Mouse (Mus musculus): ENCODE data around the gene Rcc2. TPM values are rescaled to one million over a fixed set of nuclear protein-coding genes. Genes with fewer than 3 reads are reported as not detected.

The Rcc2 gene
- 205 and 239 TPM in 2 replicates for total RNA-seq (2014; fragmentation: Nextera tagmentation)
- 106 and 117 TPM in 2 replicates for total RNA-seq (2017)
- polyA plus RNA-seq (2012), result 443 and 525 TPM in 2 replicates

DNA sequence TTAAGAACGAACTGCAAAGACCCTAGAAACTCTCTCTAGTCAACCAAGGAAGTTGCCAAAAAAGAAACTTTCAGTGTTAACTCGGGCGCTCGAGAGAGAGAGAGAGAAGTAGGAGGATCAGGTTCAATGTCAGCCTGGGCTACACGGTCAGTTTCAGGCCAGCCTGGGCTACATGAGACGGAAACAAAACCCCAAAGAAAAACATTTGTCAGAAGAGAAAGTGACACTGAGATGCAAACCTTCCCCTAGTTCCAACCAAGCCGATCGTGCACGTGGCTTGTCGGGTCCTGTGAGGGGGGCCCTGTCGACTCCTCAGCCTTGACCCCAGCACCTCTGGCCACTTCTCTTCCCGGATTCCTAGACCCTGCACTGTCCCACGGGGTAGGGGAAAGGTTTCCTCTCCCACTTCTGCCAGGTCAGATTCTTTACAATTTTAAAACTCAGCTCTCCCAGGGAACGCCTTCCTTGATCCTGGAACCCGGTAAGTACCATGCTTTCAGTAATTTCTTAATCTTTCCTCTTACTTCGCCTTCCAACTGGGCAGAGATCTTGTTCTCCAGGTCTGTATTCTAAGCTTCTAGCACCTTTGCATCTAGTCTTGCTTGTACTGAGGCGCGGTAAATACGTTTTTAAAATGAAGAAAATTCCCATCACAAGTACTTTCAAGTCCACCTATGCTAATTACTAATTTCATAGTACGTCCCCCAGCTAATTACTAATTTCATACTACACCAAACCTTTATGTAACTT is at the start of gene Rcc2:
Gene Rcc2, plus strand, starts transcription at position 273 of the 750 bp plus-strand sequence.
- ATAC-seq (ENCODE audit: extremely low read depth, insufficient number of reproducible peaks, low FRiP score, poor library complexity, severe bottlenecking) (no peak), DNase-seq (ENCODE audit: low spot score) (no peak)
- Histone ChIP-seq H3K9me3 (replicated peaks) (no peaks in the 10 kb centered on the region), H3K4me1 (ENCODE audit: insufficient read depth, low read depth, low read length) (peaks cover 62% of the 10 kb centered on the region), H3K27me3 (ENCODE audit: insufficient read depth, low read length) (no peaks in the 10 kb centered on the region), H3K4me3 (ENCODE audit: low read depth, low read length) (peak within 1 kb of the TSS; percentile 79), H3K36me3 (replicated peaks) (peaks cover 27% of the 10 kb centered on the region)
- TF ChIP-seq GATA2 (IDR thresholded peaks at IDR 0.05; ENCODE audit: borderline replicate concordance, low read depth, low read length), result no peak
- no peak for TF ChIP-seq POLR2AphosphoS5 (IDR thresholded peaks at IDR 0.05; ENCODE audit: insufficient replicate concordance, low read depth, low read length)
- no peak for TF ChIP-seq CTCF (IDR thresholded peaks at IDR 0.05; ENCODE audit: low read depth, low read length)
- TF ChIP-seq GATA1 (IDR thresholded peaks at IDR 0.05; ENCODE audit: borderline replicate concordance, low read length), result no peak
- no peak for TF ChIP-seq TAL1 (conservative IDR thresholded peaks at IDR 0.05; ENCODE audit: low read depth, low read length)

GRCm38 (mm10) chr4:140653835-140654583 is 46.3 kb upstream of the Rcc2 start:
- no peaks in the 10 kb centered on the region for H3K9me3 ChIP-seq (replicated peaks)
- DNase-seq (ENCODE audit: low spot score) (no peak), ATAC-seq (ENCODE audit: extremely low read depth, insufficient number of reproducible peaks, low FRiP score, poor library complexity, severe bottlenecking) (no peak)
- no peaks in the 10 kb centered on the region for H3K4me1 ChIP-seq (ENCODE audit: insufficient read depth, low read depth, low read length)
- no peak overlapping the region for H3K4me3 ChIP-seq (ENCODE audit: low read depth, low read length)
- peaks cover 12% of the 10 kb centered on the region; the same call in 1 of the 2 replicates for H3K27me3 ChIP-seq (ENCODE audit: insufficient read depth, low read length)
- H3K36me3 ChIP-seq (replicated peaks), result no peaks in the 10 kb centered on the region
- no peak for TF ChIP-seq GATA1 (IDR thresholded peaks at IDR 0.05; ENCODE audit: borderline replicate concordance, low read length)
- TF ChIP-seq POLR2AphosphoS5 (IDR thresholded peaks at IDR 0.05; ENCODE audit: insufficient replicate concordance, low read depth, low read length), result no peak
- TF ChIP-seq GATA2 (IDR thresholded peaks at IDR 0.05; ENCODE audit: borderline replicate concordance, low read depth, low read length), result no peak
- TF ChIP-seq TAL1 (conservative IDR thresholded peaks at IDR 0.05; ENCODE audit: low read depth, low read length), result no peak
- TF ChIP-seq CTCF (IDR thresholded peaks at IDR 0.05; ENCODE audit: low read depth, low read length), result no peak

DNA sequence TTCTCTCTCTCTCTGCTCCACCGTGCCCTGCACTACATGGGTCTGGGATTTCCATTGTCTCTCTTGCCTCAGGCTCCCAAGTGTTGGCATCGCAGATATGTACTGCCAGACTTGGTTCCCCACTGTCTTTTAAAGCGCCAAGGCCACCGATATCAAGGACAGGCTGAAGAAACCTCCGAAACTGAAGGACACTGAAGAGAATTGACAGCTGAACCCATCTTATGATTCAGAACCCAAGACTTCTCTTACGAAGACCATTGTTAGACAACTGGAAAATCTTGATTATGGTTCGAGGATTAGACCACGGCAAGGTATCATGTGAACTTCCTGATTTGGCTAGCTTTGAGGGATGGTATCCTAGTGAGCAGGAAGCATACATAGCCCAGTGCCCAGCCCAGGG is 45.5 kb upstream of the Rcc2 start:
- H3K36me3 ChIP-seq (replicated peaks), result no peaks in the 10 kb centered on the region
- no peak for ATAC-seq (ENCODE audit: extremely low read depth, insufficient number of reproducible peaks, low FRiP score, poor library complexity, severe bottlenecking)
- peaks cover 12% of the 10 kb centered on the region; the same call in 1 of the 2 replicates for H3K27me3 ChIP-seq (ENCODE audit: insufficient read depth, low read length)
- H3K9me3 ChIP-seq (replicated peaks), result no peaks in the 10 kb centered on the region
- TF ChIP-seq TAL1 (conservative IDR thresholded peaks at IDR 0.05; ENCODE audit: low read depth, low read length), result no peak
- TF ChIP-seq GATA2 (IDR thresholded peaks at IDR 0.05; ENCODE audit: borderline replicate concordance, low read depth, low read length), result no peak
- TF ChIP-seq CTCF (IDR thresholded peaks at IDR 0.05; ENCODE audit: low read depth, low read length), result no peak
- no peak for TF ChIP-seq GATA1 (IDR thresholded peaks at IDR 0.05; ENCODE audit: borderline replicate concordance, low read length)
- no peak for TF ChIP-seq POLR2AphosphoS5 (IDR thresholded peaks at IDR 0.05; ENCODE audit: insufficient replicate concordance, low read depth, low read length)
- H3K4me3 ChIP-seq (ENCODE audit: low read depth, low read length), result no peak overlapping the region
- no peak for DNase-seq (ENCODE audit: low spot score)
- H3K4me1 ChIP-seq (ENCODE audit: insufficient read depth, low read depth, low read length), result no peaks in the 10 kb centered on the region

- TF ChIP-seq POLR2AphosphoS5 (IDR thresholded peaks at IDR 0.05; ENCODE audit: insufficient replicate concordance, low read depth, low read length) (no peak), CTCF (IDR thresholded peaks at IDR 0.05; ENCODE audit: low read depth, low read length) (no peak), TAL1 (conservative IDR thresholded peaks at IDR 0.05; ENCODE audit: low read depth, low read length) (no peak), GATA2 (IDR thresholded peaks at IDR 0.05; ENCODE audit: borderline replicate concordance, low read depth, low read length) (no peak)
- peaks cover 8% of the 10 kb centered on the region; the same call in 1 of the 2 replicates for H3K27me3 ChIP-seq (ENCODE audit: insufficient read depth, low read length)
- no peak for DNase-seq (ENCODE audit: low spot score)
Measured at GRCm38 (mm10) chr4:140656529-140656928, 43.8 kb upstream of the Rcc2 start.

GRCm38 (mm10) chr4:140657681-140658575 is 42.4 kb upstream of the Rcc2 start:
- H3K36me3 ChIP-seq (replicated peaks), result no peaks in the 10 kb centered on the region
- peaks cover 6% of the 10 kb centered on the region for H3K4me1 ChIP-seq (ENCODE audit: insufficient read depth, low read depth, low read length)
- DNase-seq (ENCODE audit: low spot score), result no peak
- no peak for ATAC-seq (ENCODE audit: extremely low read depth, insufficient number of reproducible peaks, low FRiP score, poor library complexity, severe bottlenecking)
- no peak overlapping the region for H3K4me3 ChIP-seq (ENCODE audit: low read depth, low read length)
- peaks cover 11% of the 10 kb centered on the region; the same call in 1 of the 2 replicates for H3K27me3 ChIP-seq (ENCODE audit: insufficient read depth, low read length)
- TF ChIP-seq CTCF (IDR thresholded peaks at IDR 0.05; ENCODE audit: low read depth, low read length) (no peak), GATA2 (IDR thresholded peaks at IDR 0.05; ENCODE audit: borderline replicate concordance, low read depth, low read length) (no peak), GATA1 (IDR thresholded peaks at IDR 0.05; ENCODE audit: borderline replicate concordance, low read length) (no peak), POLR2AphosphoS5 (IDR thresholded peaks at IDR 0.05; ENCODE audit: insufficient replicate concordance, low read depth, low read length) (no peak), TAL1 (conservative IDR thresholded peaks at IDR 0.05; ENCODE audit: low read depth, low read length) (no peak)
- no peaks in the 10 kb centered on the region for H3K9me3 ChIP-seq (replicated peaks)

More at GRCm38 (mm10) chr4:140656529-140656928, 43.8 kb upstream of the Rcc2 start:
- H3K4me1 ChIP-seq (ENCODE audit: insufficient read depth, low read depth, low read length), result no peaks in the 10 kb centered on the region
- no peak for ATAC-seq (ENCODE audit: extremely low read depth, insufficient number of reproducible peaks, low FRiP score, poor library complexity, severe bottlenecking)
- H3K4me3 ChIP-seq (ENCODE audit: low read depth, low read length), result no peak overlapping the region
- no peaks in the 10 kb centered on the region for H3K36me3 ChIP-seq (replicated peaks)
- H3K9me3 ChIP-seq (replicated peaks), result no peaks in the 10 kb centered on the region
